Mouse (Mus musculus) megakaryocyte, embryonic 14.5 days (primary cell): Measurements from ENCODE around the gene Eln.

Source experiments
- FLI1 ChIP-seq: IDR thresholded peaks from 2 replicates; pipeline ENCODE4 v1.6.1; 2012; ENCODE audit warnings: low read length, inconsistent platforms, mixed read lengths
- GATA1 ChIP-seq: IDR thresholded peaks from 3 replicates; pipeline ENCODE4 v1.6.1; 2012; ENCODE audit warnings: mixed read lengths, low read length, inconsistent platforms, borderline replicate concordance

- TF ChIP-seq GATA1 (no peak), FLI1 (no peak)
Measured at GRCm38 (mm10) chr5:134733241-134733640, 13.9 kb downstream of the Eln start.
